Mouse (Mus musculus) R1 (cell line): ENCODE data around the gene Clta.

Experiments
- DNase-seq: peaks from one replicate; pipeline ENCODE4 v3.0.0-alpha.2; 2018; ENCODE audit warnings: low read depth, low spot score

Gene Clta

DNA sequence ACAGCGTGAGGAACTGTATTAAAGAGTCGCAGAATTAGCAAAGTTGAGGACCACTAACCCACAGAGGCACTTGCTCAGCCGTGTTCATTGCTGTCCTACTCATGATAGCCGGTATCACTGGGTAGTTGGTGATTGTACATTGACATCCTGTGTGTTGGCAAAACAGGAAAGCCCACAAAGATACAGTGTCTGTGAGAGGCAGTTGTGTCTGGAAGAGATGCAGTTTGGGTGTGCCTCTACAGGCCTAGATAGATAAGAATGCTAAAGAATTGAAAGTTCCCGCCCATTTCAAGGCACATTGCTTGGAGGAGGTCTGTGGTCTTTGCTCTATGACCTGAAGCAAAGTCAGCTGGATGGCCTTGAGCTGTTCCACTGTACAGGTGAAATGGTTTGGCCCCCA lies at the start of gene Clta:
Clta (plus strand) TSS at position 327 of the 400 bp plus-strand sequence.
- DNase-seq = peak; percentile 31

DNA sequence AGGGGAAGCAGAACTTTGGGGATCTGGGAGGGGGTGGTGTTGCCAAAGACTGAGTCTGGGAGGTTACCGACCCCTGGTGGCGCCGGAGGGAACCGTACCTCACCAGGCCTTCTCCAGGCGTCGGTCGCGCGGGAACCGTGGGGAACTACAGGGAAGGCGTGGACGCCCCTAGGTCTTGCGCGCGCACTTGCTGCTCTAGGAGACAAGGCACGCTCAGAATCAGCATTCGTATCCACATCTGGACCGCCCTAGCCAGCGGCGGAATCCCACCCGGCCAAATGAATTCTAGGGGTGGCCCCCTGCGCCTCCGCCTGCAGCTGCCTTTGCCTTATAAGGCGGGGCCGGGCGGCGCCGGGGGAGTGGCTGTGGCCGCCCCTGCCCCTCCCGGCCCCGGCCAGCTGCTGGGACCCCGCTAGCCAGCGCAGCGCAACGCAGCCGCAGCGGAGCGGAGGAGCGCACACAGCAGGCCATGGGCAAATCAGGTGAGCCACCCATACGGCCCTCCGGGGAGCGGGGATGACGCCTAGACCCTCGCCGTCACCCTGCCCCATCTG lies 46.9 kb upstream of the Clta start, which contains the start of gene Glipr2:
Glipr2 (plus strand) TSS at position 110 of the 554 bp plus-strand sequence.
- DNase-seq = peak; percentile 98

DNA sequence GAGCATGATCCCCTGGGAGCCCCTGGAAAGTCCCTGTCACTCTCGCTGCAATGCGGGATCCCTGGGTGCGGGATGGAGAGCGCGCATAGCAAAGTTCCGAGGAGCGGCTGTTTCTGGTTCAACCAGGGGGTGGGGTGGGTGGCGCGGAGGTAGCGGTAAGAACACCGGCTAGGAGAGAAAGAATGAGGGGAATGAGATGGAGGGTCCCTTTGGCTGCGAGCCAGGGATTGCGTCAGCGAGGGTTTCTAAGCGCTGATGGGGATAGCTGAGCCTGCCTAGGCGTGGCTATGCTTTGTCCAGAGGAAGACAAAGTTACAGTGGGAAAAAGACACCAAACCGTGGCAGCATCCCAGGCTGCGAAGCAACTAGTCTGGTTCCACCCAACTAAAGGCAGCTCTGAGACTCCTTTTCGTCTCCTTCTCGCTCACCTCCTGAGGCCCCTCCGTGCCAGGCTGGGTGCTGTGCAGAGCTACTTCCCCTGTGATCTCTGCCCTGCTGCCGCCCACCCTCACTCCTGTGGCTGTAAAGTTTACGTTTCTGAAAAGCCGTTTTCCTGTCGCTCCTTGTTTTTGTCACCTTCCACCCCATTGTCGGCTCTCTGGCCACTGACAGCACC lies 46.3 kb upstream of the Clta start:
- peak; percentile 84 for DNase-seq

DNA sequence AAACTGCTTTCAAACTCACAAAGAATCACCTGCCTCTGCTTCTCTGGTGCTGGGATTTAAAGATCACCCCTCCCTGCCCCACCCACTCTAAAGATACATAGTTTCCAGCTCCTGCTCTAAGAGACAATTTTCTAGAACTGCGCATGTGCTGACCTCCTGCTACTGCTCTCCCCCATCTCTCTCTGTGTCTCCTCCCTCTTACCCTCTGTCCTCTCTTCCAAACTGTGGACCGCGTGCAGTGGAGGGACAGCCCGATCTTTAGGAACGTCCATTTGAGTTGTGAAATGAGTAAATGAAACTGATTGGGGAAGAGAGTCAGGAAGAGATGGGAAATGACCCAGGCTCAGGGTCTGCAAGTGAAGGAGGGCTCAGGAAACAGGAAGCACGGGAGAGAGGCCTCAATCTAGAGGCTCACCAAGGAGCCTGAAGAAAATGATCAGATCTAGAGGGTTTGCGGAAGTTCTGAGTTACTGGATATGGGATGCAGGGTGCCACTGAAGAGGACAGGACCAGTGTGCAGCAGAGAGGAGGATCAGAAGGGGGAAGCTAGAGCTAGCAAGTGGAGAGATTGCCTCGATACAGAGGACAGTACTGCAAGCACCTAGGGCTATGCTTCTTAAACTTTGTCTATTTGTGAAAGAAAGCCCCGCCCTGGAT lies 44.6 kb upstream of the Clta start:
- DNase-seq = no peak

DNA sequence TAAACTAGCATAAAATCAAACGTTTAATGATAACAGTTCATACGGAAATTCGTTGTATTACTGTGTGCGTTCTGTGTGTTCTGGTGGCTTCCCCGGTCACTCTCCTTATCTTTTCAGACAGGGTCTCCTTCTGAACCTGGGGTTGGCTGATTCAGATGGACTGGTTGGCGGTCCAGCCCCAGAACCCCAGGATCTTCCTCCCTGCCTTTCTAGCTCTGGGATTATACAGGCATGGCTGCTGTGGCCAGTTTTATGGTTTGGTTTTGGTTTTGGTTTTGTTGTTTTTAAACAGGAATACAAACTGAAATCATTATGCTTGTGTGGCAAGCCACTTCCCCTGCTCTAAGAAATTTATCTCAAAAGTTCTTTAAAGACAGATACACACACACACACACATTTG lies 44.0 kb upstream of the Clta start:
- no peak for DNase-seq

DNA sequence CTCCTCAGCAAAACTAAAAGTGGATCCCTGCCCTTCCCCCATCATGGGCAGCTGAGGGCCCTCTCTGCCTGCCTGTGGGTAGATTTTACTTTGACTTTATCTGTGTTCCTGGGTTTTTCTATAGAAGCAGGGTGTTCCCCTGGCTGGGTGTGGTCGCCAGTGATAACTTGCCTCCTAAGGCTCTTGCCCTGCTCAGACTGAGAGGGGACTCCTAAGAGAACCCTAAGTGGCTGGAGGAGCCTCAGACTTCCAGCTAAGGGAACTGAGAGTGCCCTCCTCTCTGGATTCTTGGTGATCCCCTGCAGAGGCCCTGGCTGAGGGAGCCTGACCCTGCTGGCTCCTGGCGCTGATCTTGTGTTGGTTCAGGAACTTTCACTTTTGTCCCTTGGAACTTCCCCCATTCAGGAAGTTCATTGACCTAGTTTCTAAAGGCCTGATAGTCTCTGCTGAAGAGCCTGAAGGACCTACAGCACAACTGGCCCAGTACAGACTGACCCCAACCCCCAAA lies 39.9 kb upstream of the Clta start:
- DNase-seq = no peak

DNA sequence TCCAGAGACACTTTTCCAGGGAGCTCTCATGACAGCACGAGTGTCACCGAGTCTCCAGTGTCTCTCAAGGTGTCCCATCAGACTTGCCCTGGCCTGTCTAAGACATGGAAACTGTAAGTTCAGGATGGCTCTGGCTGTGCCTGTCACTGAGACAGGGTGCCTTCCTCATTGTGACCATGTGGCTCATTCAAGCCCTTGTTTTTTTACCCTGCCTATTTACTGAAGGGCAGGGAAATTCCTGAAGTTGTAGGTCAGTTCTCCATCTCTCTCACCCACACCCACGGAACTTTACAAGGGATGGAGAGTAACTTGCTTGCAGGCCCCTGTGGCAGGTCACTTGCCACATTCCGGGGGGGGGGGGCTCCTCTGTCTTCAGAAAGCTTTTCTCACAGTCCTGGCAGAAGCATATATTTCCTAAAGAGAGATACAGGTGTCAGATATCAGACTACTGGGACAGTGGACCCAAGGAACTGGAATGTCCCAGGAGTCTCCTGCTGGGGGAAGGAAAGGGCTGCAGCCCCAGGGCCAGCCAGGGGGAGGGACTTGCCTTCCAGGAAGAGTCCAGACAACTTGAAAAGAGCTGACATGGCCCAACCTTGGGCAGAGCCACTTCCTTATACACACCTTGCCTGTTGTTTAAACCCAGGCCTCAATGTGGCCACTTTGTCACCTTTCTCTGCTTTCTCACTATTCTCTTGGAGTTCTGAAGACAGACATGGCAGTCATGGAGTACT lies 39.1 kb upstream of the Clta start:
- peak; percentile 45 for DNase-seq

DNA sequence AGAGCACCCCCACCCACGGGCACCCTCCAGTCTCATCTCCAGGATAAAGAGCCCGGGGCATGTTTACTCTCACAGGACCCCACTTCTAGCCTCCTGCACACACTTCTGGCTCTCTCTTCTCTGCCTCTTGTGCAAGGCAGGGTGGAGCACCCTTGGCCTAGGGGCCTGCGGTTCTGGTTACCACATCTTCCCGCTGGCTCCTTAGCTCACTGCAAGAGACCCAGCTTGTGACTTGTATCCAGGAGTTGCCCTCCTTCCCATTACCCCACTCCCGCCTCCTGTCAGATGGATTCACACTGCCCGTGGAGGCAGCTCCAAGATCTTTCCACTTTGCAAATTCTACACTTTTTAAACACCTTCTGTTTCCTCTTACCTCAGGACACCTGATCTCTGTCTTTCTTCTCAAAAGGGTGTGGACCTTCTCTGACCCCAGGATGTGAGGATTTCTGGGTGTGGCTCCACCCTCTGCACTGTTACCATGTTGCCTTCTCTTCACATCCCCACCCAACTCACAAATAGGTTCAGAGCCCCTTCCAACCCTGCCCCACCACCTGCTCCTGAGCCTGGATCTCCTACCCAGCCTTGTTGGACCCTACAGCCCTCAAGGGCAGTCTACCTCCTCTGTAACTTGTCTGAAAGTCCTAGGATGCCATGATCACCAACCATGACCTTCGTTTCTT lies 38.3 kb upstream of the Clta start:
- peak; percentile 39 for DNase-seq

DNA sequence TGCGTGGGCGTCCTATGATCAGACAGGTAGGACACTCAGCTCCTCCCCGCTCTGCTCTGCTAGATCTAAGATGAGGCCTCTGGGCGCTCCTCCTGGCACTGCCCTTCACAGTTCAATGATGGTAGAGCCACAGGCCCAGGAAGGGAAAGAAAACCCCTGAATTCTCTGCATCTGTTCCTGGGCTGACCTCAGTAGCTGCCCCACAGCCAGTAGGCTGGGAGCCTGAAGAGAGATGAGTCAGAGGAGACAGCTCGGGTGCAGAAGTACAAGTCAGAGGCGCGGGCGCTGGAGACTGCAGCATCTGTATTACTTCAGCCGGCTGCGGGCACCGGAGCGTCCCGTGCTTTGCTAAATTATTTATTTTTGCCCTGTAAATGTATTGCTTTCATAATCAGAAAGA lies 35.6 kb upstream of the Clta start:
- no peak for DNase-seq

DNA sequence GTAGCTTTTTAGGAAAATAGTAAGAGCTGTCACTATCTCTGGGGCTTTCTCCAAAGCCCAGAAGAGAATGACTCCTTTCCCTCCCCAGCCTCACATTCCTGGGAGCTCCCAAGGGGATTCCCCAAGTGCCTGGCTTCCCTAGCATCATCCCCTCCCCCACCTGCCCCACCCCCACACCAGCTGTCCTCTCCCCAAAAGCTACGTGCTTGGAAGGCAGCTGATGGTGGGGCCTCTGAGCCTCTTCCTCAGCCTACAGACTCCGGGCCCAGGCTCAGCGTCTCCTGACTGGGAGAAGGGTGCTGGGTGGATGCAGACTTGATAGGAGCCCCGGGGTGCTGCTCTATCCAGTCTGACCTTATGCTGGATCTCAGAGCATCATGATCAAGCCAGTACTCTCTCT lies 34.9 kb upstream of the Clta start:
- DNase-seq = peak; percentile 75

DNA sequence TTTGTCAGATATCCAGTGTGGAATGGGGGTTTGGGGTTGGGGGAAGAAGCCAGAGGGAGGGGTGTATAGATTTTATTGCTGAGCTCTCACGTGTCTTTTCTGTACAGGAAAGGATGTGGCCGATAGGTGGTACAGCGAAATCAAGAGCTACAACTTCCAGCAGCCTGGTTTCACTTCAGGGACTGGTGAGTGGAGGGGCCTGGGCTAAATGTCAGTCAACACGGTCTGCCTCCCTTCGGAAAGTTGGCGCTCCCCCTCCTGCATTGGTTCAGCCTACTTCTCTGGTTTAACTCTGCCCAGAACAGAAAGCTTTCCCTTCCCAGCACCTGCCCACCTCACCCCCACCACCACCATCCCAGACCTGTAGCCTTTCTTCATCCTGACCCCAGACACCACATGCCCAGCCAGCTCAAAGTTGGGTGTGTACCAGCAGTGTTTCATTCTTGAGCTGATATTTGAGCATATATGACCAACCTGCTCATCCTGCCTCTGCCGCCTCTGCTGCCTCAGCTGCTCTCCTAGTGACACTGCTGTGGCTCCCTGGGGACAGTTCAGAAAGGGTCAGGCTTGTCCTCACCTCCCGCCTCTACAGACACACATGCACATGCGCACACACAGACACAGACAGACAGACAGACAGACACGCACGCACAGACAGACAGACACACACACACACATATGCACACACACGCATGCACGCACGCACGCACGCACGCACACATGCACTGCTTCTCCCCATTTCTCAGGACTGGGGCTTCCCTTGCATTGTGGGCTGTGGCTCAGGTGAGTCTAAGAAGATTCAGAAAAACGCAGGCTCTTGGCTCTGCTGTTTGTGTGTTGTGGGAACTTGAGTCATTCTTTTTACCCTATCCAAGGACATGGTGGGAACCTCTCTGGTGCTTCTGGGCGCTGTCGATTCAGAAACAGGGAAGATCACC lies 33.6 kb upstream of the Clta start:
- peak; percentile 22 for DNase-seq

DNA sequence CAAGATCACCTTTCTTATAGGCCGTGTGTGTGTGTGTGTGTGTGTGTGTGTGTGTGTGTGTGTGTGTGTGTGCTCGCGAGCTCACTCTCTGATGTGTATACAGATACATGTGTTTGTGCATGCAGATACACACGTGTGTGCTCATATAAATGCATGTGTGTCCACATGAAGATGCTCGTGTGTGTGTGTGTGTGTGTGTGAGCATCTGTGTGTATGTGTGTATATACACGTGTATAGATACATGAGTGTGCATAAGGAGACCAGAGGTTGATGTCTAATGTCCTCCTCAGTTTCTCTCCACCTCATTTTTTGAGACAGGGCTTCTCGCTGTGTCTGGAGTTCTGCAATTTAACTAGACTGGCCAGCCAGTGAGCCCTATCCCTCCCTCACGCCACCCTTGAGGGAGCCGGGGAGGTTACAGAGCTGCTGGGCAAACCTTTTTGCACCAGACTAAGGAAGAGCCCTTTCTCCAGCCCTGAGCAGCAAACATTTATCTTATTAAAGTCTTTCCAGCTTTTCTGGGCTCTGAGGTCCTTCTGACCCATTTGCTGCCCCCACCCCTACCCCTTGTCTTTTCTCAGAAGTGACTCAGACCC lies 32.6 kb upstream of the Clta start:
- no peak for DNase-seq

DNA sequence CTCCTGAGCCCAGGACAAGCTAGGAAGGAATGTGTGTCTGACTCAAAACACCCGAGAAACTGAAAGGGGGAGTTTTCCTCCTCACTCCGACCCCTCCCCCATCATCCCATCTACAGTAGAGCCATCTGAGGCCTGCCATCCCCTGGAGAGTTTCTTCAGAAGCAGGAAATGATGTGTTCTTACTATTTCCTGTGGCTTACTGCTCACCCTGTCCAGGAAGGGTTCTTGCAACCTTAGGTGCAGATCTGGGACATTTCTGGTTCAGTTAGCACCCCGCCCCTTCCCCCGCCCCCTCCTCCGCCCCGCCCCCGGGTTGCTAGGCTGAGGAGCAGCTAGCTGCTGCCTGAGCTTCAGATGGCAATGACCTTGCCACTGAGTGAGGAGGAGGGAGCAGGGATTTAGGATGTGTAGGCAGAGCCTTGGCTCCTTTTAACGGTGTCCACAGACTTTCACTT lies 32.1 kb upstream of the Clta start:
- DNase-seq = peak; percentile 89

DNA sequence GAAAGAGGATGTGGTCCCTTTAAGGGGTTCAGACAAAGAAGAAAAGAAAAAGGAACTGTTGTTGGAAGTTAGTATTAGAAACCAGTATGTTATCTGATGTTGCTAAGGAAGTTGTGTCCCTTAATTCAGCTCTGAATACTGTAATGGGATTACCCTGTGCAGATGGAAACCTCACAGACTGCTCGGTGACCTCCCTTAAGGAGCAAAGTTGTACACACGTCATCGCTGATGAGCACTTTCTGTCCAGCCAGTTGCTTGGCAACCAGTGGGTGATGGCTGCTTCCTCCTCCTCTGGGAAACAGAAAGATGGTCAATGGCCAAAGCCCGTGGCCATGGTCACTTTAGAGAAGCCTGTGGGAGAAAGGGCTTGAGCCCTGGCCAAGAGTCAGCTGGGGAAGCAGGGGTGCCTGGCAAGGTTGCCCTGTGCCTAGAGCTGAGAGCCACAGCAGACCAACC lies 30.7 kb upstream of the Clta start:
- peak; percentile 15 for DNase-seq

DNA sequence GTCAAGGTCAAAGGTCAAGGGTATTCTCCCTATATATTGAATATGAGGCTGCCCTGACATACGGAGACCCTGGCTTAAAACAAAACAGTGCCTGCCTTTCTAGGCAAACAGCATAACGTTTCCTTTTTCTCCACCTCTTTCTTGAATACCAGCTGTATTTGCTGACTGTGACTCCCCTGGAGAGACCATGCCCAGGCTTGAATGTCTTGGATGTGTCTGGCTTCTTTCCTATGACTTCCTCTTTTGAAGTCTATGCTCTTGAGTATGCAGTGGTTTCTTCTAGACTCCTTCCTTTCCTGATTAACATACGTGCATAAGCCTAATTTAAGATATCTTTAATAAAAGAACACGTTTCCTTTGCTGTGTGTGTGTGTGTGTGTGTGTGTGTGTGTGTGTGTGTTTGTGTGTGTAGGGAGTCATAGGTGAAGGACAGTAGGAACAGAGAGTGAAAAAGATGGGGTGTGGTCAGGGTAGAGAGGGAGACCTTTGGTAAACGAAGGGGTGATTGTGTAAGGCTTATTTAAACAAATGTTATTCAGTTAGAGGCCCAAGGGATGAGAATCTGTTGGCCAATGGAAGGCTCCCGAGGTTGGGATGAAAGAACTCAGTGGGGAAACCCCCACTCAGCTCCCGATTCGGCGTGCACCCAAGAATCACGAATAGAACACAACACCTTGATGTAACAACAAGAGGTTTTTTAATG lies 29.2 kb upstream of the Clta start:
- DNase-seq = peak; percentile 26

DNA sequence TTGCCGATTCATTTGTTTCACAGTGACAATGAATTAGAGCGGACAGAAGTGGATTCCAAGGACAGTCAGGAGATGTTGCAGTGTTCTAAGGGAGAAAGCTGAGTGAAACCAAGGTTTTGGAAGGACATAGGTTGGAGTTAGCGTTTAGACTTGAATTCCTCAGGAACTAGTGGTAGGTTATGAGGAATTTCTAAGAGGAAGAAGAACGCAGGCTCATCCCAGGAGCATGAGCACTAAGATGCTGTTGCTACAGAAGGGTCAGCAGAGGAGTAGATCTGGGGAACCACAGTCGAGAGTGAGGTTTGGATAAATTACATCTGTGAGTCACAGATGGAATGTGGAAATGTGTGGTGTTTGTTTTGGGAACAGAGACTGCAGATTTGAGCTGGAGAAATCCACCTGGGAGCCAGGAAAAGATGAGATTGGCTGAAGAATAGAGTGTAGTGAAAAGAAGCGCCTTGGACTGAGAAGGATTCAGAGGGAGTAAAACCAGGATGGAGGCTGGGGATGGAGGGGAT lies 28.0 kb upstream of the Clta start:
- DNase-seq = no peak

DNA sequence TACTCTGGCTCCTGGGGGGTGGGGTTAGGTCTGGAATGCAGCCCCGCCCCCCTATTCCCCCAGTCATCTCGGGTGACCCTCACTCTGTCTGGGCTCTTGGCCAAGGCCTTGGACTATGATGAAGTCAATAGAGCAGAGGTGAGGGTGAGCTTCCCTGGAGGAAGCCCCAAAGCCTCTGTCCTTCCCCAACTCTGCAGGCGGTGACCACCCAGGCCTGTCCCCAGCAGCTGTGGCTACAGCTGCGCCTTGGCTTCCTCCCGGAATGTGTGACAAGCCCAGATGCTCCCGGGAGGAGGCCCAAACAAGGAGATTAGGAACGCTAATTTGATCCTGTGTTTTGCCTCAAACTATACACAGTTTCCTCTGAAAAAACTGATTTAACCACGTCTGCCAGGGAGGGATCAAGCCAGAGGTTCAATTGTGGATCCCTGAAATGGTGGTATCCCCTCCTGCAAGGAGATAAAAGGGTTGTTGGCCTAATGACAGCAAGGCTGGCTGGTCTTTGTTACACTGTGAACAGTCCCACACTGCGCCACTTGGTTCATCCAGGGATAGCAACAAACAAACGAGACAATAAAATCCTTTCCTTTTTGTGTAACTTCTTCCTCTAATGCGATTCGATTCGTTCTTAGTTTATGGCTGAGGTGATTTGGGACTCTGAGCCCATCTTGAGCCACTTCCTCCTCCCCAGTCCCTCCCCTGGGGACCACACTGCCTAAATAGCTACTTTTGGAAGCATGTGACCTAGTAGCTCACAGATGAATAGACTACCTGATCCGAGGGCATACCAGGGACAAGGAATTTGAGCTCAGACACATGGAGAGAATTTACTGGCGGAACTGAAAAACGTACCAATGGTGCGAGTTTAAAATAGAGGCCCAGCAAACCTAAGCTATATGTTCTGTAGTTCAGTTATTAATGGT lies 25.5 kb upstream of the Clta start:
- peak; percentile 32 for DNase-seq

DNA sequence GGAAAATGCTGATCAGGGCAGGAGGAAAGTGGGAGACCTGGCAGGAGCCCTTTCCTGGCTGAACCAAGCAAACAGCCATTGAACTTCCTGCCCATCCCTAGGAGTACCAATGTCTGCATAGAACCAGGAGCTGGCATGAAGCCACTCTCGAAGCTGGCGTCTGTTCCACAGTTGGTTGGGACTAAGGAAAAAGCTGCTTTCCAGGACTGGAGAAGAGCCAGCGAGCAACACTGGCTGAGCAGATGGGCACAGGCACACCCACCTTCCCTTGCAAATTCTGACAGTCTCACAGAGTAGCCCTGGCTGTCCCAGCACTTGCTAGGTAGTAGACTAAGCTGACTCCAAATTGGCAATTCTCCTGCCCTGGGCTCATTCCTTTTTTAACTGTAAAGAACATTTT lies 24.5 kb upstream of the Clta start:
- DNase-seq = no peak
